Mouse (Mus musculus): Measurements from ENCODE around the gene Lifr.

GRCm38 (mm10) chr15:7150591-7150990 lies 60.2 kb downstream of the Lifr start:
- no peak for TF ChIP-seq TCF12 (IDR thresholded peaks at IDR 0.05; ENCODE audit: insufficient read depth, poor library complexity, severe bottlenecking)
- TF ChIP-seq POLR2A (IDR thresholded peaks at IDR 0.05; ENCODE audit: insufficient read length, low read depth): no peak
- TF ChIP-seq MYOD1 (IDR thresholded peaks at IDR 0.05; ENCODE audit: control insufficient read depth in 1 of 3, insufficient read length in 2 of 3, low read depth in 2 of 3): no peak
- TF ChIP-seq TCF3 (IDR thresholded peaks at IDR 0.05; ENCODE audit: insufficient read length, low read depth): no peak
- no peak for TF ChIP-seq MYOG (IDR thresholded peaks at IDR 0.05; ENCODE audit: control insufficient read depth in 1 of 3, insufficient read depth in 1 of 3, insufficient read length in 2 of 3, low read depth in 2 of 3)
- TF ChIP-seq CEBPB (IDR thresholded peaks at IDR 0.05; ENCODE audit: insufficient read depth, poor library complexity, severe bottlenecking): no peak
- no peak for TF ChIP-seq REST (IDR thresholded peaks at IDR 0.05; ENCODE audit: insufficient read depth, insufficient read length)
- no peak for TF ChIP-seq MAX (IDR thresholded peaks at IDR 0.05; ENCODE audit: low read depth)
- no peak for TF ChIP-seq USF1 (IDR thresholded peaks at IDR 0.05; ENCODE audit: low read depth)

Data from myocyte (in vitro differentiated cells).